Mouse (Mus musculus) ES-Bruce4 (cell line): ENCODE measurements around the gene Paqr7.

Experiments
- CTCF ChIP-seq: IDR thresholded peaks from one replicate; pipeline ENCODE4 v1.8.1; 2011; ENCODE audit warnings: low read depth, low read length
- POLR2A ChIP-seq: IDR thresholded peaks from one replicate; pipeline ENCODE4 v1.8.1; 2011; ENCODE audit warnings: low read length; ENCODE audit not compliant: insufficient read depth

GRCm38 (mm10) chr4:134526220-134526619 is 29.7 kb downstream of the Paqr7 start:
- TF ChIP-seq POLR2A: no peak
- no peak for TF ChIP-seq CTCF
